Mouse (Mus musculus) ES-E14 (cell line): ENCODE measurements around the gene Zbp1. TPM values are rescaled to one million over a fixed set of nuclear protein-coding genes. Genes with fewer than 3 reads are reported as not detected.

ENCODE experiments used
- DNase-seq: peaks from one replicate; pipeline ENCODE4 v3.0.0-alpha.2; 2013; ENCODE audit warnings: low read depth, low spot score
- H3K27ac ChIP-seq: 2 replicates; pipeline ENCODE4 v1.5.1; 2012; ENCODE audit warnings: low read depth, mild to moderate bottlenecking, low read length, moderate library complexity, mixed read lengths; ENCODE audit not compliant: poor library complexity, insufficient read depth, severe bottlenecking
- H3K36me3 ChIP-seq: 2 replicates; pipeline ENCODE4 v1.6.1; 2012; ENCODE audit warnings: mild to moderate bottlenecking, low read length, moderate library complexity, mixed read lengths; ENCODE audit not compliant: control insufficient read depth, poor library complexity, insufficient read depth, severe bottlenecking
- H3K4me1 ChIP-seq, 2 experiments: fragments of 150-350 bp in 1 of 2; sonication (generic) in 1 of 2; 2 replicates each; pipeline ENCODE4 v1.6.1; 2012; ENCODE audit warnings: low read length in 2 of 2, mild to moderate bottlenecking in 1 of 2, mixed read lengths in 1 of 2; ENCODE audit not compliant: control insufficient read depth in 2 of 2, insufficient read depth in 2 of 2, poor library complexity in 1 of 2
- H3K4me3 ChIP-seq, 2 experiments: fragments of 150-350 bp in 1 of 2; sonication (generic) in 1 of 2; 2 replicates each; pipeline ENCODE4 v1.5.1; 2012; ENCODE audit warnings: low read length in 2 of 2, low read depth in 1 of 2, mild to moderate bottlenecking in 1 of 2, mixed read lengths in 1 of 2; ENCODE audit not compliant: insufficient read depth in 1 of 2, poor library complexity in 1 of 2, severe bottlenecking in 1 of 2
- H3K9ac ChIP-seq: 2 replicates; pipeline ENCODE4 v1.6.1; 2012; ENCODE audit warnings: low read depth, mild to moderate bottlenecking, low read length, mixed read lengths; ENCODE audit not compliant: poor library complexity, insufficient read depth, severe bottlenecking
- H3K9me3 ChIP-seq: fragments of 150-350 bp; sonication (generic); 2 replicates; pipeline ENCODE4 v1.6.1; 2012; ENCODE audit warnings: low read depth, mild to moderate bottlenecking, low read length; ENCODE audit not compliant: control insufficient read depth, insufficient read depth
- CHD2 ChIP-seq: IDR thresholded peaks from 2 replicates; pipeline ENCODE4 v1.6.1; 2014; ENCODE audit warnings: mild to moderate bottlenecking, low read depth, low read length, inconsistent platforms
- HCFC1 ChIP-seq: IDR thresholded peaks from 2 replicates; pipeline ENCODE4 v1.6.1; 2012; ENCODE audit warnings: low read length, inconsistent platforms, borderline replicate concordance; ENCODE audit not compliant: insufficient read depth
- MAFK ChIP-seq: IDR thresholded peaks from 2 replicates; pipeline ENCODE4 v1.6.1; 2014; ENCODE audit warnings: mild to moderate bottlenecking, low read depth, low read length, inconsistent platforms; ENCODE audit not compliant: insufficient read depth
- ZC3H11A ChIP-seq: IDR thresholded peaks from 2 replicates; pipeline ENCODE4 v1.6.1; 2012; ENCODE audit warnings: low read depth, mild to moderate bottlenecking, inconsistent platforms, low read length, borderline replicate concordance
- ZNF384 ChIP-seq: IDR thresholded peaks from 2 replicates; pipeline ENCODE4 v1.6.1; 2012; ENCODE audit warnings: low read depth, low read length, inconsistent platforms
- in situ Hi-C, 2 experiments: fragments of 600-800 bp; cut with MboI; formaldehyde crosslinking; loops; one replicate each; pipeline ENCODE4 v1.15.1; 2025; ENCODE audit warnings: low sequenced_read_pairs in 2 of 2, inconsistent platforms in 1 of 2; ENCODE audit not compliant: unreplicated experiment in 2 of 2
- total RNA-seq: library from RNA; depleted of rRNA; stranded (reverse); fragments of 300-350 nt; gene quantifications from 2 replicates; pipeline ENCODE4 v1.2.3, GENCODE M21; 2012

The Zbp1 gene
- total RNA-seq, 1 experiment = 0.67 TPM

DNA sequence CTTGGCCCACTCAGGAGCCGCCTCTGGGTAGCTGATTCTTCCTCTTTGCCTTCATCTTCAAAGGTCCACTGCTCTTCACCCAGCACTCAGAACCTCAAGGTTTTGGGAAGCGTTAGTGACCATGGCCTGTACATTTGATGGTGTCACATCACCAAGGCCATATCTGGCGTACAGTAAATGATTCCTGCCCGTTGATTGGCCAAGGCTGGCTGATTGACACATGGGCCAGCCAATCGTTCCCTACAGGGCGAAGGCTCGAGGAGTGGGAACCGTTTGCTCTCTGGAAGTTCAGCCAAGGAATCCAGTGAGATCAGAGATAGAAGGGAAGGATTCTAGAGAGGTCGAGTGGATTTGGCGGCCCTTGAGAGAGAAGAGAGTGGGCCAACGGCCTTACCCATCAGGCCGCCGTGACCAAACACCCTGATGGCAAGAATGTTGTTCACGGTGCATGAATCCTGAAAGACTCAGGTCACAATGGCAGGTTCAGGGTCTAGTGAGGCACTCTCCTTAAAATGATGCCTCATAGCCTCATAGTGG lies 13.1 kb downstream of the Zbp1 start:
- Histone ChIP-seq H3K36me3 (no peaks in the 10 kb centered on the region), H3K4me1 (peaks cover 0 to 3% of the 10 kb centered on the region in 2 experiments; a peak in 2 of 4 replicates), H3K9me3 (no peaks in the 10 kb centered on the region), H3K4me3 (no peak overlapping the region), H3K9ac (no peak overlapping the region), H3K27ac (no peak overlapping the region)
- TF ChIP-seq HCFC1 (no peak), CHD2 (peak; percentile 94)
- in situ Hi-C loops = no loop called here
- DNase-seq = peak; percentile 78

DNA sequence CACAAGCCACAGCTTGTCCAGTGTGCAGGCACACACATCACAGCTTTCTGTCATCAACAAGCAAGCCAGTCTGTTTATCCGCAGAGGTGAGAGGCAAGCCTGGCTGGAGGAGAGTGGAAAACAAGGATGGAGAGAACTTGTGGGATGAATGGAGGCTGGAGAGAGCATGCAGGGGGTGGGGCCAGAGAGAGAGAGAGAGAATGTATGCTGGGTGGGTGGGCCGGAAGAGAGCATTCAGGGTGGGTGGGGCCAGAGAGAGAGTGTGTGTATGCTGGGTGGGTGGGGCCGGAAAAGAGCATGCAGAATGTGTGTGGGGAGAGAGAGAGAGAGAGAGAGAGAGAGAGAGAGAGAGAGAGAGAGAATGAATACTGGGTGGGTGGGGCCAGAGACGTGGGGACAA lies 14.1 kb downstream of the Zbp1 start:
- H3K4me1 ChIP-seq = peaks cover 0 to 3% of the 10 kb centered on the region in 2 experiments; a peak in 2 of 4 replicates
- TF ChIP-seq MAFK (no peak), HCFC1 (no peak), ZC3H11A (no peak), CHD2 (no peak), ZNF384 (no peak)
- DNase-seq = no peak
- no peak overlapping the region for H3K4me3 ChIP-seq
- H3K9ac ChIP-seq = no peak overlapping the region
- H3K27ac ChIP-seq = no peak overlapping the region
- H3K36me3 ChIP-seq = no peaks in the 10 kb centered on the region
- no peaks in the 10 kb centered on the region for H3K9me3 ChIP-seq
- in situ Hi-C loops = no loop called here

DNA sequence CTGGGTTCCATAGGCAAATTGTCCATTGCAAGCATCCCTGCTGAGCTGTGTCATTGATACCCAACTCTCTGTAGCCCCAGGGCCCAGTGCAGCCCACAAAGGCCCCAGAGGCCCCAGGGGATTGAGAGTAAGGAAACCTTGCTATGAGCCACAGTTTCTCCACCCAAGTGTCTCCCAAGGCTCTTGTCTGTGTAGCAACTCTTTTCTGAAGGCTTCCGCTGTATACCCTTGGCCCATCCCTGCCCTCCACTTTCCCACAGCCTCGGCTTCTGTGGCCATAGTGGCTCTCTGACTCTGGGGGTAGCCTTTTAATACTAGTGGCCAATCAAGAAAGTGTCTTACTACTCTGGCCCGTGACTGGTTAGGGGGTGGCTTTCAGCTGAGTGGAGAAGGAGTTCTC lies 15.0 kb downstream of the Zbp1 start:
- Histone ChIP-seq H3K4me1 (peaks cover 0 to 3% of the 10 kb centered on the region in 2 experiments; a peak in 2 of 4 replicates), H3K4me3 (no peak overlapping the region), H3K9ac (no peak overlapping the region), H3K27ac (no peak overlapping the region), H3K36me3 (no peaks in the 10 kb centered on the region), H3K9me3 (no peaks in the 10 kb centered on the region)
- in situ Hi-C loops = no loop called here
- TF ChIP-seq ZNF384 = no peak
- no peak for TF ChIP-seq ZC3H11A
- no peak for DNase-seq

DNA sequence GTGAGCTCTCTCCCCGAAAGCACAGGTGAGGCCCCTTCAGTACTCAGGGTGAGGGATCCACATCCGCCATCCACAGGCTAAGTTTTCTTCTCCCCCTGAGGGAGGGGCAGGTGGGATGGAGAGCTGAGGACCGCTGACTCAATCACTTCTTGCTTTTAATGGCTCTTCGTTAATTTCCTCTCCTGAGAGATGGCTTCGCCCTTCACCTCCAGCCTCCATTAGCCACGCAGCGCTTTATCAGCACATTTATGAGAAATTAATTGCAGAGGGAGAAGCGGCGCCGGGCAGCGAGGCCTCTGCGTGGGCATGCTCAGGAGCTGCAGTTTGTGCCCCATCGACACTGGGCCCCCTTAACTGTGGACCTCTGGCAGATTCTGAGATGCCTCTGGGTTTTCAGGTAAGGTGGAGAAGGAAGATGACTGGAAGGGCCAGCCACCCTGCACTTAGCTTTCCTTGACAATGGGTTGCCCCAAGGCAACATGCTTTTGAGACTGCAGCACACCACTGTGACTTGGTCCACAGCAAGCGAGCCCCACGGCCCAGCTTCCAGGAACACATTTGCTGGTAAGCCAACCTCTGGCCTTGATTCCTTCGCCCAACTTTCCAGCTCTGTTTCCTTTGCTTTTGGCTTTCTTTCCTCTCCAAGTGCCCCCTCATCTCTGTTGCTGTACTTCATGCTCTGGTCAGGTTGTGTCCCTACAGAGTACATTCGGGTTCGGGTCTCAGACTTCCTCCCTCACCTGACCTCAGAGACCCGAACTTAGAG lies 15.6 kb downstream of the Zbp1 start:
- Histone ChIP-seq H3K9me3 (no peaks in the 10 kb centered on the region), H3K36me3 (no peaks in the 10 kb centered on the region), H3K4me1 (peaks cover 0 to 3% of the 10 kb centered on the region in 2 experiments; a peak in 2 of 4 replicates), H3K4me3 (no peak overlapping the region), H3K9ac (no peak overlapping the region), H3K27ac (no peak overlapping the region)
- in situ Hi-C loops = no loop called here
- no peak for DNase-seq
- TF ChIP-seq HCFC1 = no peak
- no peak for TF ChIP-seq MAFK
- no peak for TF ChIP-seq ZC3H11A
- TF ChIP-seq ZNF384 = no peak

DNA sequence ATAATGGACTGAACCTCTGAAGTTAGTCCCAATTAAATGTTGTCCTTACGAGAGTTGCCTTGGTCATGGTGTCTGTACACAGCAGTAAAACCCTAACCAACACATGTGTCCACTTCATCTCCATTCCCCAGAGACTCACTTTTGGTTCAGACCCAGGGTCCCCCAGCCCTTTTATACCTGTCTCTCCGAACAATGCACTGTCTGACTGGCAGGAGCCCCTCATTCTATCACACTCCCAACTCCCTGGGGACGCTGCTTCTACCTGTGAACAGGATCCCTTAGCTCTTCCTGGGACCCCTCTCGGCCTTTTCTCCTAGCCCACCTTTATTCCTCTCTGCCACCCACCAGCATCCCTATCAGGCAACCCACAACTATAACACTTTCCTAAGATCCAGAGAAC lies 23.9 kb downstream of the Zbp1 start:
- no peak for TF ChIP-seq ZC3H11A
- no peak for TF ChIP-seq HCFC1
- no peak for TF ChIP-seq CHD2
- no peak for TF ChIP-seq MAFK
- no peak for TF ChIP-seq ZNF384
- DNase-seq = no peak
- Histone ChIP-seq H3K9ac (no peak overlapping the region), H3K4me3 (no peak overlapping the region), H3K4me1 (no peaks in the 10 kb centered on the region), H3K9me3 (no peaks in the 10 kb centered on the region), H3K36me3 (no peaks in the 10 kb centered on the region), H3K27ac (no peak overlapping the region)
- in situ Hi-C loops = loop anchor here (5.0 to 25.0 kb wide), 3 partner anchors 260 to 368 kb away; no protein-coding TSS in a partner anchor
